Mouse (Mus musculus) gastrocnemius, adult 2 months (tissue): Measurements from ENCODE around the gene Ube2q1. TPM values are rescaled to one million over a fixed set of nuclear protein-coding genes. Genes with fewer than 3 reads are reported as not detected.
"Not testable (repeated sequence)": the region's sequence is repeated elsewhere in the genome, so short reads cannot be mapped to it uniquely, and the experiment has no call there.

ENCODE experiments used
- DNase-seq: peaks from one replicate; pipeline ENCODE4 v3.0.0; 2022
- H3K27ac ChIP-seq: fragments of 200-600 bp; 2 replicates; pipeline ENCODE4 v1.8.1; 2022; ENCODE audit warnings: mild to moderate bottlenecking
- H3K4me3 ChIP-seq: fragments of 200-600 bp; 2 replicates; pipeline ENCODE4 v1.8.1; 2022; ENCODE audit warnings: mild to moderate bottlenecking, moderate library complexity
- CTCF ChIP-seq: fragments of 200-600 bp; IDR thresholded peaks from 2 replicates; pipeline ENCODE4 v1.8.1; 2022; ENCODE audit warnings: antibody characterized with exemption, mild to moderate bottlenecking, moderate library complexity
- intact Hi-C: fragments of 180-260 bp; cut with DNase I; formaldehyde crosslinking; loops from one replicate; pipeline ENCODE4 v1.15.1; 2025
- total RNA-seq, 2 experiments: library from RNA; stranded (reverse); gene quantifications; 2 replicates each; pipeline ENCODE4 v1.2.3; 2021

Gene Ube2q1
- total RNA-seq, 2 experiments from 2014 or later = 14.2 to 15.9 TPM

- TF ChIP-seq CTCF = no peak
- DNase-seq = peak; percentile 50
- intact Hi-C loops = no loop called here
- peak overlapping the region; percentile 20; the same call in 1 of the 2 replicates for H3K27ac ChIP-seq
- H3K4me3 ChIP-seq = no peak overlapping the region
Measured at GRCm38 (mm10) chr3:89796358-89796757, 22.9 kb downstream of the Ube2q1 start.

GRCm38 (mm10) chr3:89798518-89798917 is 25.1 kb downstream of the Ube2q1 start:
- Histone ChIP-seq H3K4me3 (no peak overlapping the region), H3K27ac (no peak overlapping the region)
- intact Hi-C loops = no loop called here
- no peak for TF ChIP-seq CTCF
- no peak for DNase-seq

- H3K4me3 ChIP-seq = no peak overlapping the region
- no peak for TF ChIP-seq CTCF
- DNase-seq = no peak
- H3K27ac ChIP-seq = no peak overlapping the region
- intact Hi-C loops = no loop called here
Measured at GRCm38 (mm10) chr3:89799476-89799875, 26.1 kb downstream of the Ube2q1 start.

- H3K4me3 ChIP-seq, intact Hi-C loops, DNase-seq, H3K27ac ChIP-seq: not testable (repeated sequence)
Measured at GRCm38 (mm10) chr3:89800078-89800477, 26.7 kb downstream of the Ube2q1 start.

- intact Hi-C loops = no loop called here
- H3K4me3 ChIP-seq = no peak overlapping the region
- no peak for DNase-seq
- peak overlapping the region; percentile 6; the same call in 1 of the 2 replicates for H3K27ac ChIP-seq
- TF ChIP-seq CTCF = no peak
Measured at GRCm38 (mm10) chr3:89800774-89801506, 27.5 kb downstream of the Ube2q1 start.

- Histone ChIP-seq H3K27ac (peak overlapping the region; percentile 59; the same call in 1 of the 2 replicates), H3K4me3 (no peak overlapping the region)
- intact Hi-C loops = no loop called here
- TF ChIP-seq CTCF = no peak
- no peak for DNase-seq
Measured at GRCm38 (mm10) chr3:89801507-89801847, 28.1 kb downstream of the Ube2q1 start.

- TF ChIP-seq CTCF = no peak
- H3K4me3 ChIP-seq = peak overlapping the region; percentile 33; the same call in 1 of the 2 replicates
- H3K27ac ChIP-seq = no peak overlapping the region
- intact Hi-C loops = no loop called here
- no peak for DNase-seq
Measured at GRCm38 (mm10) chr3:89802876-89803275, 29.5 kb downstream of the Ube2q1 start.

- intact Hi-C loops = no loop called here
- no peak overlapping the region for H3K27ac ChIP-seq
- no peak for DNase-seq
- TF ChIP-seq CTCF = no peak
- H3K4me3 ChIP-seq = no peak overlapping the region
Measured at GRCm38 (mm10) chr3:89805179-89805578, 31.8 kb downstream of the Ube2q1 start.

GRCm38 (mm10) chr3:89806751-89807150 is 33.3 kb downstream of the Ube2q1 start:
- no peak for DNase-seq
- intact Hi-C loops = no loop called here
- peak; percentile 36; the same call in 1 of the 2 replicates for TF ChIP-seq CTCF
- no peak overlapping the region for H3K4me3 ChIP-seq
- H3K27ac ChIP-seq = no peak overlapping the region

- DNase-seq = no peak
- H3K4me3 ChIP-seq = no peak overlapping the region
- TF ChIP-seq CTCF = no peak
- no peak overlapping the region for H3K27ac ChIP-seq
- intact Hi-C loops = no loop called here
Measured at GRCm38 (mm10) chr3:89807171-89807570, 33.8 kb downstream of the Ube2q1 start.

GRCm38 (mm10) chr3:89807881-89808280 is 34.5 kb downstream of the Ube2q1 start:
- TF ChIP-seq CTCF = no peak
- no peak overlapping the region for H3K27ac ChIP-seq
- H3K4me3 ChIP-seq = no peak overlapping the region
- no peak for DNase-seq
- intact Hi-C loops = no loop called here

- Histone ChIP-seq H3K27ac (no peak overlapping the region), H3K4me3 (no peak overlapping the region)
- intact Hi-C loops = no loop called here
- no peak for TF ChIP-seq CTCF
- DNase-seq = no peak
Measured at GRCm38 (mm10) chr3:89808638-89809037, 35.2 kb downstream of the Ube2q1 start.

- DNase-seq = no peak
- no peak overlapping the region for H3K27ac ChIP-seq
- TF ChIP-seq CTCF = peak; percentile 56
- intact Hi-C loops = no loop called here
- no peak overlapping the region for H3K4me3 ChIP-seq
Measured at GRCm38 (mm10) chr3:89810841-89811240, 37.4 kb downstream of the Ube2q1 start.

- no peak for DNase-seq
- intact Hi-C loops = no loop called here
- Histone ChIP-seq H3K4me3 (no peak overlapping the region), H3K27ac (no peak overlapping the region)
- no peak for TF ChIP-seq CTCF
Measured at GRCm38 (mm10) chr3:89812166-89812565, 38.8 kb downstream of the Ube2q1 start.
